Mouse (Mus musculus): ENCODE data around the gene Cxcr4.

Cxcr4 gene

GRCm38 (mm10) chr1:128592211-128592741 is at the start of gene Cxcr4:
TSS of gene Cxcr4 (minus strand) at chr1:128592293.
- no peak for DNase-seq (ENCODE audit: low spot score)

- DNase-seq (ENCODE audit: low spot score), result no peak
Observed at GRCm38 (mm10) chr1:128639707-128640107, 47.6 kb upstream of the Cxcr4 start.

- DNase-seq (ENCODE audit: low spot score), result no peak
Observed at GRCm38 (mm10) chr1:128637230-128637740, 45.2 kb upstream of the Cxcr4 start.

GRCm38 (mm10) chr1:128636258-128637229 is 44.5 kb upstream of the Cxcr4 start:
- no peak for DNase-seq (ENCODE audit: low spot score)

- no peak for DNase-seq (ENCODE audit: low spot score)
Observed at GRCm38 (mm10) chr1:128633711-128634379, 41.8 kb upstream of the Cxcr4 start.

- DNase-seq (ENCODE audit: low spot score), result no peak
Observed at GRCm38 (mm10) chr1:128632522-128632921, 40.4 kb upstream of the Cxcr4 start.

- no peak for DNase-seq (ENCODE audit: low spot score)
Observed at GRCm38 (mm10) chr1:128626144-128626678, 34.1 kb upstream of the Cxcr4 start.

- no peak for DNase-seq (ENCODE audit: low spot score)
Observed at GRCm38 (mm10) chr1:128623594-128623887, 31.4 kb upstream of the Cxcr4 start.

GRCm38 (mm10) chr1:128622867-128623593 is 30.9 kb upstream of the Cxcr4 start:
- no peak for DNase-seq (ENCODE audit: low spot score)

GRCm38 (mm10) chr1:128617654-128618310 is 25.7 kb upstream of the Cxcr4 start:
- DNase-seq (ENCODE audit: low spot score), result no peak

- DNase-seq (ENCODE audit: low spot score), result no peak
Observed at GRCm38 (mm10) chr1:128616586-128616985, 24.5 kb upstream of the Cxcr4 start.

GRCm38 (mm10) chr1:128615459-128615806 is 23.3 kb upstream of the Cxcr4 start:
- DNase-seq (ENCODE audit: low spot score), result no peak

GRCm38 (mm10) chr1:128614653-128615458 is 22.8 kb upstream of the Cxcr4 start:
- no peak for DNase-seq (ENCODE audit: low spot score)

GRCm38 (mm10) chr1:128608119-128608518 is 16.0 kb upstream of the Cxcr4 start:
- DNase-seq (ENCODE audit: low spot score), result no peak

GRCm38 (mm10) chr1:128607423-128607822 is 15.3 kb upstream of the Cxcr4 start:
- DNase-seq (ENCODE audit: low spot score), result no peak

- no peak for DNase-seq (ENCODE audit: low spot score)
Observed at GRCm38 (mm10) chr1:128605794-128606193, 13.7 kb upstream of the Cxcr4 start.

- no peak for DNase-seq (ENCODE audit: low spot score)
Observed at GRCm38 (mm10) chr1:128602688-128603385, 10.7 kb upstream of the Cxcr4 start.

- no peak for DNase-seq (ENCODE audit: low spot score)
Observed at GRCm38 (mm10) chr1:128602018-128602687, 10.1 kb upstream of the Cxcr4 start.

- no peak for DNase-seq (ENCODE audit: low spot score)
Observed at GRCm38 (mm10) chr1:128601307-128601706, 9.2 kb upstream of the Cxcr4 start.
